In genomic region chr6:89563381-89563780, GRCm38 (mm10) we compare ENCODE assay signal across 24 mouse cellular contexts.
"Had no signal": no experiment of that assay in that cellular context is flagged by ENCODE, and none has a peak within 500 bp of the region (broad histone marks: within the 10 kb centered on the region; RNA-seq: fewer than 3 reads in every experiment).

No protein-coding gene starts in this region.

- H3K4me3 ChIP-seq: heart, embryonic 13.5 days; heart, embryonic 15.5 days; hindbrain, embryonic 13.5 days; hindbrain, embryonic 15.5 days; kidney, embryonic 15.5 days; limb, embryonic 13.5 days; limb, embryonic 15.5 days had no signal

- H3K27ac ChIP-seq: heart, embryonic 13.5 days; heart, embryonic 15.5 days; hindbrain, embryonic 13.5 days; hindbrain, embryonic 15.5 days; hindbrain, postnatal 0 days; kidney, embryonic 15.5 days; kidney, postnatal 0 days; limb, embryonic 13.5 days; limb, embryonic 15.5 days had no signal

- H3K36me3 ChIP-seq: heart, embryonic 13.5 days; heart, embryonic 15.5 days; hindbrain, embryonic 15.5 days had no signal

- H3K4me2 ChIP-seq: heart, embryonic 11.5 days; heart, embryonic 13.5 days; heart, embryonic 15.5 days; hindbrain, embryonic 13.5 days; hindbrain, embryonic 15.5 days; kidney, embryonic 15.5 days; limb, embryonic 13.5 days; limb, embryonic 15.5 days had no signal

- H3K27me3 ChIP-seq: heart, embryonic 13.5 days; heart, embryonic 15.5 days; hindbrain, embryonic 13.5 days; hindbrain, embryonic 15.5 days; kidney, embryonic 15.5 days; limb, embryonic 13.5 days; limb, embryonic 15.5 days had no signal

- H3K9me3 ChIP-seq: heart, embryonic 13.5 days; heart, embryonic 15.5 days; hindbrain, embryonic 13.5 days; hindbrain, embryonic 15.5 days; kidney, embryonic 15.5 days; limb, embryonic 13.5 days; limb, embryonic 15.5 days had no signal

- H3K4me1 ChIP-seq: hindbrain, embryonic 15.5 days; kidney, embryonic 15.5 days; limb, embryonic 13.5 days; limb, embryonic 15.5 days had no signal

- H3K9ac ChIP-seq: forebrain, postnatal 0 days; heart, embryonic 13.5 days; heart, embryonic 15.5 days; hindbrain, embryonic 13.5 days; hindbrain, embryonic 15.5 days; kidney, embryonic 15.5 days; limb, embryonic 13.5 days; limb, embryonic 15.5 days had no signal

- ATAC-seq: forebrain, postnatal 0 days; hindbrain, postnatal 0 days; intestine, embryonic 16.5 days had no signal

- DNase-seq: forebrain, postnatal 0 days; gastrocnemius, postnatal 14 days; gastrocnemius, postnatal 36 days; heart, adult 18-20 months; heart, postnatal 36 days; kidney, adult 11 months; kidney, adult 2 months; kidney, adult 9 months; kidney, postnatal 14 days; kidney, postnatal 36 days; layer of hippocampus, adult 9-11 months; layer of hippocampus, postnatal 36 days; left cerebral cortex, postnatal 4 days had no signal
